Mouse (Mus musculus) liver, postnatal 0 days (tissue): ENCODE results near the gene Mia3.

Experiments
- CTCF ChIP-seq: sonication (generic); IDR thresholded peaks from 2 replicates; pipeline ENCODE4 v1.5.1; 2016; ENCODE audit warnings: antibody characterized with exemption, low read depth
- EP300 ChIP-seq: IDR thresholded peaks from 2 replicates; pipeline ENCODE4 v1.6.1; 2016; ENCODE audit warnings: antibody characterized with exemption, low read depth, mild to moderate bottlenecking

- no peak for TF ChIP-seq CTCF
- TF ChIP-seq EP300, result no peak
Measured at GRCm38 (mm10) chr1:183382621-183383020, 13.3 kb upstream of the Mia3 start.
